Mouse (Mus musculus): ENCODE data around the gene Nr2f1. TPM values are rescaled to one million over a fixed set of nuclear protein-coding genes. Genes with fewer than 3 reads are reported as not detected.

Nr2f1 gene
- polyA plus RNA-seq, 1 experiment from 2014 or later = 70.7 TPM

GRCm38 (mm10) chr13:78175821-78176380 is 23.7 kb downstream of the Nr2f1 start:
- DNase-seq (ENCODE audit: low spot score) (peak; percentile 78), ATAC-seq (ENCODE audit: low FRiP score) (no peak)
- H3K27ac ChIP-seq = no peak overlapping the region
- peak overlapping the region; percentile 4 for H3K9ac ChIP-seq
- peaks cover 10% of the 10 kb centered on the region for H3K4me1 ChIP-seq (replicated peaks; ENCODE audit: control insufficient read depth, insufficient read depth, low read length)
- H3K9me3 ChIP-seq (ENCODE audit: control insufficient read depth, low read length) = no peaks in the 10 kb centered on the region
- H3K27me3 ChIP-seq (ENCODE audit: control insufficient read depth, insufficient read depth, low read length) = peaks cover 68% of the 10 kb centered on the region
- peak overlapping the region; percentile 12 for H3K4me3 ChIP-seq (replicated peaks; ENCODE audit: low read length)
- no peaks in the 10 kb centered on the region for H3K36me3 ChIP-seq (replicated peaks; ENCODE audit: control insufficient read depth, insufficient read depth)
- 3% methylated on average over 8 of the region's 8 CpGs for WGBS
- H3K4me2 ChIP-seq (replicated peaks) = peak overlapping the region; percentile 35

DNA sequence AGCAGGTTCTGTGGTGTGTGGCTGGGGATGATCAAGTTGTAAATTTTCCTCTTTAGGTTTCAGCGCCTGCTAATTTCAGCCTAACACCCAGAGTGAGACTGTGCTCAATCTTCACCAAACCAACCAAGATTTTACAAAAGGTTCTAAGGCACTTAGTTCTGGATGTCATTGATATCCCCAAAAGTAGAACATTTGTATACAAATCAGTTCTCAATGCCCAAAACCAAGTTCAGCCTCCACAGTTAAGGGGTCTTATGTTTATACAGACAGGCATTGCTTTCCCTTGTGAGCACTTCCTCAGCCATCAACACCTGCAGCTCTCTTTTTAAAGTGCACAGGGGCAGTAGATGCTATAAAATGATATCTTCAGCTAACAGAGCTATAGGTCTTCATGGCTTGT is 24.7 kb downstream of the Nr2f1 start:
- H3K4me3 ChIP-seq (replicated peaks; ENCODE audit: low read length) = no peak overlapping the region
- DNase-seq (ENCODE audit: low spot score) (no peak), ATAC-seq (ENCODE audit: low FRiP score) (no peak)
- no peaks in the 10 kb centered on the region for H3K36me3 ChIP-seq (replicated peaks; ENCODE audit: control insufficient read depth, insufficient read depth)
- no peak overlapping the region for H3K27ac ChIP-seq
- H3K4me1 ChIP-seq (replicated peaks; ENCODE audit: control insufficient read depth, insufficient read depth, low read length) = peaks cover 6% of the 10 kb centered on the region
- 36% methylated on average over 1 of the region's 1 CpGs for WGBS
- H3K9ac ChIP-seq = no peak overlapping the region
- H3K27me3 ChIP-seq (ENCODE audit: control insufficient read depth, insufficient read depth, low read length) = peaks cover 71% of the 10 kb centered on the region
- H3K9me3 ChIP-seq (ENCODE audit: control insufficient read depth, low read length) = no peaks in the 10 kb centered on the region
- H3K4me2 ChIP-seq (replicated peaks) = peak overlapping the region; percentile 35; the same call in 1 of the 2 replicates

GRCm38 (mm10) chr13:78174191-78174590 is 25.4 kb downstream of the Nr2f1 start:
- DNase-seq (ENCODE audit: low spot score) (no peak), ATAC-seq (ENCODE audit: low FRiP score) (no peak)
- H3K4me3 ChIP-seq (replicated peaks; ENCODE audit: low read length) = no peak overlapping the region
- no peaks in the 10 kb centered on the region for H3K4me1 ChIP-seq (replicated peaks; ENCODE audit: control insufficient read depth, insufficient read depth, low read length)
- 17% methylated on average over 3 of the region's 3 CpGs for WGBS
- H3K9ac ChIP-seq = no peak overlapping the region
- no peaks in the 10 kb centered on the region for H3K36me3 ChIP-seq (replicated peaks; ENCODE audit: control insufficient read depth, insufficient read depth)
- H3K27me3 ChIP-seq (ENCODE audit: control insufficient read depth, insufficient read depth, low read length) = peaks cover 75% of the 10 kb centered on the region
- no peaks in the 10 kb centered on the region for H3K9me3 ChIP-seq (ENCODE audit: control insufficient read depth, low read length)
- H3K27ac ChIP-seq = no peak overlapping the region
- no peak overlapping the region; the same call in 1 of the 2 replicates for H3K4me2 ChIP-seq (replicated peaks)

DNA sequence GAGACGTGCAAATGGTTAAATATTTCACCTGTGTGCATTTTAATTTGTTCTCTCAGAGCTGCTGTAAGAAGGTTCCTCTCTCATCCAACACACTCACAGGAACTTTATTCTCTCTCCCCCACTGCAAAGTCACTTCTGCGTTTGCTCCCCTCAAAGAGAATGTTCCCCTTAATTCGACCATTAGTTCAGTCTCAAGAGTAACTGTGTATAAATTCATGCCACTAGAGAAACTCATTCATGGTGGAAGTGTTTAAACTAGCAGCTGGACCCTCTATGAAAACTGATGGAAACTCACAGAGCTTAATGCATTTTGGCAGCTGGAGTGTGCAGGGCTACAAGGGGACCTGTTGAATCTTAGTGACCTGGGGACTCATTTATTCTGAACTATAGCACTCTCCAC is 26.7 kb downstream of the Nr2f1 start:
- Histone ChIP-seq H3K9ac (no peak overlapping the region), H3K9me3 (ENCODE audit: control insufficient read depth, low read length) (no peaks in the 10 kb centered on the region), H3K4me1 (replicated peaks; ENCODE audit: control insufficient read depth, insufficient read depth, low read length) (no peaks in the 10 kb centered on the region), H3K4me2 (replicated peaks) (peak overlapping the region; percentile 48), H3K27ac (no peak overlapping the region), H3K4me3 (replicated peaks; ENCODE audit: low read length) (no peak overlapping the region), H3K36me3 (replicated peaks; ENCODE audit: control insufficient read depth, insufficient read depth) (no peaks in the 10 kb centered on the region), H3K27me3 (ENCODE audit: control insufficient read depth, insufficient read depth, low read length) (peaks cover 76% of the 10 kb centered on the region)
- ATAC-seq (ENCODE audit: low FRiP score) (no peak), DNase-seq (ENCODE audit: low spot score) (no peak)
- 8% methylated on average over 3 of the region's 3 CpGs for WGBS

GRCm38 (mm10) chr13:78171984-78172636 is 27.4 kb downstream of the Nr2f1 start:
- ATAC-seq (ENCODE audit: low FRiP score) = no peak
- Histone ChIP-seq H3K9me3 (ENCODE audit: control insufficient read depth, low read length) (no peaks in the 10 kb centered on the region), H3K4me3 (replicated peaks; ENCODE audit: low read length) (peak overlapping the region; percentile 16), H3K4me2 (replicated peaks) (peak overlapping the region; percentile 48), H3K27me3 (ENCODE audit: control insufficient read depth, insufficient read depth, low read length) (peaks cover 71% of the 10 kb centered on the region), H3K4me1 (replicated peaks; ENCODE audit: control insufficient read depth, insufficient read depth, low read length) (no peaks in the 10 kb centered on the region), H3K27ac (0 out of 2 replicates have a peak overlapping the region, but pooled peaks have one; percentile 44), H3K36me3 (replicated peaks; ENCODE audit: control insufficient read depth, insufficient read depth) (no peaks in the 10 kb centered on the region), H3K9ac (no peak overlapping the region)
- DNase-seq (ENCODE audit: low spot score) = peak; percentile 65
- 4% methylated on average over 17 of the region's 17 CpGs for WGBS

DNA sequence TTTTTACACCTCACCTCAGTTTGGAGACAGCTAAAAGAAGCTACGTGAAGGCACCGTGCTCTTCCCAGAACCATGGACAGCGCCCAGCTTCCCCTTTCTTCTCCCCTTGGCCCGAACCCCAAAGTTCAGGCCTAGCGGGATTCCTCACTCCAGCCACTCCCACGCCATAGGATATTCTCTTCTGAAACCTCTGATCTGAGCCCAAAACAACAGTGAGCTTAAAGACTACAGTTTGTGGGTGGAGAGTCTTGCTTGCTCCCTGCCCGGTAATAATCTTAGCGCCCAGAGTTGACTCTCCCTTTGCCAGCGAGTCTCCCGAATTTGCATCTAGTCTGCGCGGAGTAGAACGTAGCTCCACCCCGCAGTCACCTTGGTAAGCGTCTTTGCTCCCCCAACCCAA is 28.2 kb downstream of the Nr2f1 start:
- Histone ChIP-seq H3K4me1 (replicated peaks; ENCODE audit: control insufficient read depth, insufficient read depth, low read length) (no peaks in the 10 kb centered on the region), H3K9me3 (ENCODE audit: control insufficient read depth, low read length) (no peaks in the 10 kb centered on the region), H3K9ac (peak overlapping the region; percentile 13; the same call in 1 of the 2 replicates), H3K27me3 (ENCODE audit: control insufficient read depth, insufficient read depth, low read length) (peaks cover 65% of the 10 kb centered on the region), H3K4me3 (replicated peaks; ENCODE audit: low read length) (peak overlapping the region; percentile 1; the same call in 1 of the 2 replicates), H3K36me3 (replicated peaks; ENCODE audit: control insufficient read depth, insufficient read depth) (no peaks in the 10 kb centered on the region), H3K4me2 (replicated peaks) (peak overlapping the region; percentile 37), H3K27ac (0 out of 2 replicates have a peak overlapping the region, but pooled peaks have one; percentile 4)
- ATAC-seq (ENCODE audit: low FRiP score) (peak; percentile 58; the same call in 1 of the 2 replicates), DNase-seq (ENCODE audit: low spot score) (no peak)
- 4% methylated on average over 15 of the region's 15 CpGs for WGBS

DNA sequence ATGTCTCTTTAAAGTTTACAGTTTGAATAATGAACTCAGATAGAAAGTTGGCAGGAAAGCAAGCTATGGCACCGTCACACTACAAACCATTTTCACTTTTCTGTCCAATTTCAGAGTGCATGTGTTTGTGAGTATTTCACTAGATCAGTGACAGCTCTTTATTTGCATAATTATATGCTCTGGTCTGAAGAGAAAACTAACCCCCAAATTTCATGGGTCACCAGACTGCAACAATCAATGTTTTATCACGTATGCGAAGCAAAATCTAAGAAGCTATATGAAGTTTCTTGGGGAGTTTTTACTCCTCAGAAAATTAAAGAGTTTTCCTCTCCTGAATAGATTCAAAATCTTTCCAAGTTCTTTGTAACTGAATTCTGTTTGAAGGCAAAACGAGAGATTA is 31.4 kb downstream of the Nr2f1 start:
- Histone ChIP-seq H3K4me1 (replicated peaks; ENCODE audit: control insufficient read depth, insufficient read depth, low read length) (no peaks in the 10 kb centered on the region), H3K27me3 (ENCODE audit: control insufficient read depth, insufficient read depth, low read length) (peaks cover 55% of the 10 kb centered on the region), H3K4me2 (replicated peaks) (no peak overlapping the region), H3K27ac (no peak overlapping the region), H3K9me3 (ENCODE audit: control insufficient read depth, low read length) (no peaks in the 10 kb centered on the region), H3K36me3 (replicated peaks; ENCODE audit: control insufficient read depth, insufficient read depth) (no peaks in the 10 kb centered on the region), H3K4me3 (replicated peaks; ENCODE audit: low read length) (no peak overlapping the region), H3K9ac (no peak overlapping the region)
- ATAC-seq (ENCODE audit: low FRiP score) (no peak), DNase-seq (ENCODE audit: low spot score) (peak; percentile 50)
- 21% methylated on average over 4 of the region's 4 CpGs for WGBS

- DNase-seq (ENCODE audit: low spot score) = no peak
- H3K4me2 ChIP-seq (replicated peaks) = peak overlapping the region; percentile 88
- no peak overlapping the region for H3K4me3 ChIP-seq (replicated peaks; ENCODE audit: low read length)
- no peaks in the 10 kb centered on the region for H3K9me3 ChIP-seq (ENCODE audit: control insufficient read depth, low read length)
- no peaks in the 10 kb centered on the region for H3K36me3 ChIP-seq (replicated peaks; ENCODE audit: control insufficient read depth, insufficient read depth)
- peak overlapping the region; percentile 90 for H3K9ac ChIP-seq
- H3K4me1 ChIP-seq (replicated peaks; ENCODE audit: control insufficient read depth, insufficient read depth, low read length) = no peaks in the 10 kb centered on the region
- no peak for ATAC-seq (ENCODE audit: low FRiP score)
- peaks cover 35% of the 10 kb centered on the region for H3K27me3 ChIP-seq (ENCODE audit: control insufficient read depth, insufficient read depth, low read length)
- 0 out of 2 replicates have a peak overlapping the region, but pooled peaks have one; percentile 14 for H3K27ac ChIP-seq
These were observed 34.6 kb downstream of the Nr2f1 start for GRCm38 (mm10) chr13:78164941-78165340.

DNA sequence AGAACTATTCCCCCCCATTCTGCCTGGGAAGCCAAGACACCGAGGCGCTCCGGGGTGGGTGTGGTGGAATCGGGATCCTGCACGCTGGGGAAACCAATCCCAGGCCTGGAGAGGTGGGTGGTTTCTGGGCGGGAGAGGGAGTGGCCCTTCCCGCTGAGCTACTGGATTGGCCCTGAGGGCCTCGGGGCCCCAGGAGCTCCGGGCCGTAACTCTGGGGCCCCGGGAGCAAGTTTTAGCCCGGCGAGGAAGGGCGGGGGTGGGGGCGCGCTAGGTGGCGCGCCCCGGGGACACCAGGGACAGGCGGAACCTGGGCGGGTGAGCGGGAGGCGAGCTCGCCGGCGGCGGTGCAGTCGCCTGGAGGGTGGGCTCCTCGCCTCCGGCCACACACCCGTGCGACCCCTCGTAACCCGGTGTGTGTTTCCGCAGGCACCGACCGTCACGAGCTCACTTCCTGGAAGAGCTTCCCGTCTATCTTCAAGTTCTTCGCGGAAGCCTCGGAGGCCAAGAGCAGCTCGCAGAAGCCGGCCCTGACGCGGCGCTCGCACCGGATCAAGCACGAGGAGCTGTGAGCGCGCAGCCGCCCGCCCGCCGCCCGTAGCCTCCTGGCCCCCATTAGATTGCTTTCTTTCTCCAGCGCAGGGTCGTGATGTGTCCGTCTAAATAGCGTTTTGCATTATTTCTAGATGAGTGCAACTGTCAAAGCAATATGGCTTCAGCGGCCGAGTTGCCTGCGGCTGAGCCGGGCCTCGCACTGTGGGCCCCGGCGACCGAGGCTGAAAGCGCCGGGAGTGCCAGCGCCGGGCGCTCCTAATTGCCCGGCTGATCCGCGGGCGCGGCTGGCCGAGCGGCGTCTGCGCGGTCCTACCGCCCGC is 36.2 kb downstream of the Nr2f1 start:
- Histone ChIP-seq H3K9me3 (ENCODE audit: control insufficient read depth, low read length) (no peaks in the 10 kb centered on the region), H3K4me2 (replicated peaks) (peak overlapping the region; percentile 88), H3K4me3 (replicated peaks; ENCODE audit: low read length) (peak overlapping the region; percentile 83), H3K4me1 (replicated peaks; ENCODE audit: control insufficient read depth, insufficient read depth, low read length) (no peaks in the 10 kb centered on the region), H3K27me3 (ENCODE audit: control insufficient read depth, insufficient read depth, low read length) (peaks cover 20% of the 10 kb centered on the region), H3K9ac (peak overlapping the region; percentile 90), H3K36me3 (replicated peaks; ENCODE audit: control insufficient read depth, insufficient read depth) (no peaks in the 10 kb centered on the region), H3K27ac (peak overlapping the region; percentile 96)
- DNase-seq (ENCODE audit: low spot score) (peak; percentile 77), ATAC-seq (ENCODE audit: low FRiP score) (peak; percentile 90)
- under 1% methylated on average over 85 of the region's 86 CpGs for WGBS
